Mouse (Mus musculus): ENCODE measurements around the gene Lsm7. TPM values are rescaled to one million over a fixed set of nuclear protein-coding genes. Genes with fewer than 3 reads are reported as not detected.
"Not testable (repeated sequence)": the region's sequence is repeated elsewhere in the genome, so short reads cannot be mapped to it uniquely, and the experiment has no call there.

Gene Lsm7
- polyA plus RNA-seq, 1 experiment from 2014 or later: 351 TPM

DNA sequence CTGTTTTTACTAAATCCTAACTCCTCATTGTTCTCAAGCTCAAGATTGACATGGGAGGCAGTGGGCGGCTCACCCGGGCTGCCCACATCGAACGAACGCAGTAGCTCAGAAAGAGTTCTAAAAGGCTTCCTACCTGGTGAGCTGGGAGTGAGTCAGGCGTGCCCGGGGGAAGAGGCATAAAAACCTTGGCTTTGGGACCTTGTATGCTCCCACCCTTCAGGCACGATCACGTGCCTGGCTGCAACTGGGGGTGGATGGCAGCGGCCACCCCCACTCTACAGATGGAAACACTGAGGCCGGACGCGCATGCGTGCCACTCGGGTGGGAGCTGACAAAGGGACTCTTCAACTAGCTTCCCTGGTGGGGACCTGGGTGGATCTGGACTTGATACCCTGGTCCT is 12.7 kb downstream of the Lsm7 start:
- no peak for DNase-seq (ENCODE audit: extremely low spot score, low spot score)
- peaks cover 50% of the 10 kb centered on the region for H3K4me1 ChIP-seq
- no peaks in the 10 kb centered on the region for H3K36me3 ChIP-seq (replicated peaks)
- no peaks in the 10 kb centered on the region for H3K9me3 ChIP-seq
- 87% methylated on average over 15 of the region's 15 CpGs for WGBS
- no peak overlapping the region for H3K27ac ChIP-seq
- peaks cover 80% of the 10 kb centered on the region for H3K27me3 ChIP-seq (ENCODE audit: poor library complexity, severe bottlenecking)
- H3K4me3 ChIP-seq: no peak overlapping the region

DNA sequence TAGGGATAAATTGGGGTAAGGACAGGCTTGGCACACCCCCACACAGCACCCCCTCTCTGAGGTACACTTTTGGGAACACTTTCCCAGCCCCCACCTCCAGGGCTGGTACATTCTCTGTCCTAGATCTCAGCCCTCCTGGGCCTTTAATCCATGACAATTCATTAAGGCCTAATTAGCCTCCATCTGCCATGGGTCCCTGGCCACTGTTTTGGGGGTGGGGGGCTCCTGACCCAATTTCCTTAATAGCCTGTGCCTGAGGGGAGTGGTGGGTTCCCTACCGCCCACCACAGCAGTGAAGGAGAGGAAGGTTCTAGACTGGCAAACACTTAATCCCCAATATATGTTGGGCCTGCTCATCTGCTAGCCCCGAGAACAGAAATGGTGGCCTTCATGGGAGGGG is 13.3 kb downstream of the Lsm7 start:
- H3K36me3 ChIP-seq (replicated peaks): no peaks in the 10 kb centered on the region
- H3K9me3 ChIP-seq: no peaks in the 10 kb centered on the region
- WGBS: 73% methylated on average over 2 of the region's 2 CpGs
- no peak overlapping the region for H3K27ac ChIP-seq
- no peak for DNase-seq (ENCODE audit: extremely low spot score, low spot score)
- peaks cover 57% of the 10 kb centered on the region for H3K4me1 ChIP-seq
- H3K4me3 ChIP-seq: 0 out of 2 replicates have a peak overlapping the region, but pooled peaks have one; percentile 2
- H3K27me3 ChIP-seq (ENCODE audit: poor library complexity, severe bottlenecking): peaks cover 87% of the 10 kb centered on the region

DNA sequence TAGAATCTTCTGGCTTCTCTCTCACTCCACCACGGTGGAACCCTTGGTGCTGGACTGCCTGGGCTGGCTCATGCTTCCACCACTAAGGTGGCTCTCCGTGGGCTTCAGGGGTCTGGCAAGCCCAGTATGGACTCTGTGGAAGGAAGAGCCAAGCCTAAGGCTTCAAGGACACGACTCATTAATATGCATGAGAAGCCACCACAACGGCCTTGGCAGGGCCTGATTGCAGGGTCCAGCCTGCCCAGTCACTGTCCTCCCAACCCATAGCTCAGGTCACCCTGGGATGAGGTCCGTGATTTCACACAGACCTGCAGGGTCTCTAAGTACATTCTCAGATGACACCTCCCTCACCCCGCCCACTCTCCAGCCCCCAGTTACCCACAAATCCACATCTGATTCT is 15.2 kb downstream of the Lsm7 start:
- peaks cover 88% of the 10 kb centered on the region for H3K27me3 ChIP-seq (ENCODE audit: poor library complexity, severe bottlenecking)
- DNase-seq (ENCODE audit: extremely low spot score, low spot score): no peak
- H3K36me3 ChIP-seq (replicated peaks): peaks cover 5% of the 10 kb centered on the region
- peaks cover 10% of the 10 kb centered on the region for H3K9me3 ChIP-seq
- H3K27ac ChIP-seq: no peak overlapping the region
- H3K4me1 ChIP-seq: peaks cover 69% of the 10 kb centered on the region
- WGBS: 67% methylated on average over 6 of the region's 6 CpGs
- H3K4me3 ChIP-seq: no peak overlapping the region

DNA sequence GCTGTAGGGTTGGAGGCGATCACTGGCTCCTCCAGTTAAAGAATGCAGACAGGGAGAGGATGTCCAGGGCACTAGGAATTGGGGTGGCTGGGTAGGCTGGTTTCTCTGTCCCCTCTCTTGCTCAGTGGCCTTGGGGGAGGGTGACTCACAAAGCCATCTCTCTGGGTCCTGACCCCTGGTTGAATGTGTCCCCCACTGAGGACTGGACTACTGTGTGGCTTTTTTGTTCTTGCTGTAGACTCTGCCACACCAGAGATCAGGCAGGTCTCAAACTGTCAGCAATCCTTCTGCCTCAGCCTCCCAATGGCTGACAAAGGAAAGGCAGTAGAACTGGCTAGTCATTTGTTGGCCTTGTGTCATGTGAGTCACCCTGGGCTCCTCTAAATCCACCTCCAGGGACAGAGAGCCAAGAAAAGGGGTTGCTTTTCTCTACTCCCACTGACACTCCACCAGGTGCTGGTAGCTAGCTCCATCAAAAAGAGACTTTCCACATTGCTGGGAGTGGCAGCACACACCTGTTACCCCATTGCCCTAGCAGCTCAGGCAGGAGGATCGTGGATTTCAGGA is 16.6 kb downstream of the Lsm7 start:
- Histone ChIP-seq H3K27ac (0 out of 2 replicates have a peak overlapping the region, but pooled peaks have one; percentile 20), H3K4me1 (peaks cover 64% of the 10 kb centered on the region), H3K9me3 (peaks cover 18% of the 10 kb centered on the region), H3K4me3 (no peak overlapping the region), H3K36me3 (replicated peaks) (peaks cover 16% of the 10 kb centered on the region), H3K27me3 (ENCODE audit: poor library complexity, severe bottlenecking) (peaks cover 88% of the 10 kb centered on the region)
- WGBS: 62% methylated on average over 2 of the region's 2 CpGs
- DNase-seq (ENCODE audit: extremely low spot score, low spot score): no peak

DNA sequence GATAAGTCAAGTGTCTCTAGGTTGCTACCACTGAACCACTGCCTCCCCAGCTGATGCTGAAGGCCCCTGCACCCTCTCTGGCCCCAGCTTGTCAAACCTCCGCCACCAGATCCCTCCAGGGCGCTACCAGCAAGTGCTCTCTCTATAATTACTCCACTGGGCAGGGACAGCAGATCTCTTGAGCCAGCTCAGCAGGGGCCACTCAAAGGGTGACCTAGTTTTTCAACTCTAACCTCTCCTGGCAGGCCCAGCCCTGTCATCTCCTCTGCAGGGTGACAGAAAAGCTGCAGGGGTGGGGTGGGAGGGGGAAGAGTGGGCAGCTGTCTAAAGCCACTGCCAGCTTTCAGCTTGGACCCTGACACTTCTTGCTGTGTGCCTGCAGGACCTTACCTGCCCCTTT is 17.2 kb downstream of the Lsm7 start:
- Histone ChIP-seq H3K36me3 (replicated peaks) (peaks cover 17% of the 10 kb centered on the region), H3K9me3 (peaks cover 18% of the 10 kb centered on the region), H3K4me3 (no peak overlapping the region), H3K4me1 (peaks cover 66% of the 10 kb centered on the region), H3K27ac (0 out of 2 replicates have a peak overlapping the region, but pooled peaks have one; percentile 20), H3K27me3 (ENCODE audit: poor library complexity, severe bottlenecking) (peaks cover 88% of the 10 kb centered on the region)
- no peak for DNase-seq (ENCODE audit: extremely low spot score, low spot score)
- WGBS: 0% methylated on average over 2 of the region's 2 CpGs

DNA sequence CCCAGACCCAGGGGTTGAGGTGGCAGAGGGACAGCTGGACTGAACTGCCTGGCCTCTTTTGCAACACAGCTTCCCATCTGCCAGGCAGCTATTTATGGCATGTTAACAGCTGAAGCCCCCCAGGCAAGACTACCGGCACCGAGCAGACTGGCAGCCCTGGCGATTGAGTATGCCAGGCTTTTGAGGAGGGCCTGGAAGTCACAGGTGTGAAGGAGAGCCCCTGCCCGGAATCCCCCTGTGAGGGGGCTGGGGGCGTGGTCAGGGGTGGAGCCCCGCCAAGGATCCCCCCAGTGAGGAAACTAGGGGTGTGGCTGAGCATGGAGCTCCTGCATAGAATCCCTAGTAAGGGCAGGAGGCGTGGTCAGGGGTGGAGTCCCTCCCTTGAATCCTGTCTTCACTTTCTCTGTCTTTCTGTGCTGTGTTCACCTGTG is 18.0 kb downstream of the Lsm7 start:
- Histone ChIP-seq H3K27me3 (ENCODE audit: poor library complexity, severe bottlenecking) (peaks cover 85% of the 10 kb centered on the region), H3K4me1 (peaks cover 73% of the 10 kb centered on the region), H3K36me3 (replicated peaks) (peaks cover 17% of the 10 kb centered on the region), H3K4me3 (no peak overlapping the region), H3K9me3 (peaks cover 18% of the 10 kb centered on the region), H3K27ac (no peak overlapping the region)
- WGBS: 64% methylated on average over 7 of the region's 7 CpGs
- no peak for DNase-seq (ENCODE audit: extremely low spot score, low spot score)

DNA sequence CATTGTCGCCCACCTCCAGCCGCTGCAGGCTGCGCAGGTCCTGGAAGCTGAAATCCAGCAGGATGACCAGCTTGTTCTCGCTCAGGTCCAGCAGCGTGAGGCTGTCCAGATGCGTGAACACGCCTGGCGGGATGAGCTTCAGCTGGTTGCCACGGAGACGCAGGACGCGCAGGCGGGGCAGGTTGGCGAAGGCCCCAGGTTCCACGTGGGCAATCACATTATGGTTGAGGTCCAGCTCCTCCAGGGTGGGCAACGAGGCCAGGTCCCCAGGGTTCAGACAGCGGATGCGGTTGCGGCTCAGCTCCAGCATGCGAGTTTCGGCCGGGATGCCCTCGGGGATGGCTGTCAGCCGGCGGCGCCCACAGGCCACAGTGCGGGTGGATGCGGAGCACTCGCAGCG is 19.4 kb downstream of the Lsm7 start:
- Histone ChIP-seq H3K27ac (no peak overlapping the region; the same call in 1 of the 2 replicates), H3K9me3 (peaks cover 18% of the 10 kb centered on the region), H3K36me3 (replicated peaks) (peaks cover 23% of the 10 kb centered on the region), H3K27me3 (ENCODE audit: poor library complexity, severe bottlenecking) (peaks cover 72% of the 10 kb centered on the region), H3K4me3 (peak overlapping the region; percentile 9; the same call in 1 of the 2 replicates), H3K4me1 (peaks cover 73% of the 10 kb centered on the region)
- DNase-seq (ENCODE audit: extremely low spot score, low spot score): no peak
- WGBS: 67% methylated on average over 30 of the region's 30 CpGs

DNA sequence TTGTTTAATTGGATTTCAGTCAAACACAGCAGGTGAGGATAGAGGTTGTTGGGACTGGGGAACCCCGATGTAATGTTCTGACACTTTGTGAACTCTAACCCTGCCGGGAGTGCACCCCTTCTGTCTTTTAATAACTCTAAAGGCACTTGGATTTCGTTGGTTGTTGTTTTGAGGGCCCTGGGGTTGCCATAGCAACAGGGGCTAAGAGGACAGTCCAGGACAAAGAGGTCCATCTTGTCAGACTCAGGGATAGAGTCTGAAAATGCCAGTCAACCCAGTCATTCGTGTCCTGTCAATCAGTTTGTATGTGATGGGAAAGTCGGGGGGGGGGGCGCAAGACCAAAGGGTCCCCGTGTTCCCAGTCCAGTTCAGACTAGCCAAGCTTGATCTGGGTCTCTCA is 22.2 kb downstream of the Lsm7 start:
- WGBS: 71% methylated on average over 7 of the region's 7 CpGs
- H3K36me3 ChIP-seq (replicated peaks): peaks cover 49% of the 10 kb centered on the region
- H3K4me1 ChIP-seq: peaks cover 84% of the 10 kb centered on the region
- H3K27ac ChIP-seq: no peak overlapping the region
- no peak overlapping the region for H3K4me3 ChIP-seq
- peaks cover 18% of the 10 kb centered on the region for H3K9me3 ChIP-seq
- peaks cover 56% of the 10 kb centered on the region for H3K27me3 ChIP-seq (ENCODE audit: poor library complexity, severe bottlenecking)
- no peak for DNase-seq (ENCODE audit: extremely low spot score, low spot score)

DNA sequence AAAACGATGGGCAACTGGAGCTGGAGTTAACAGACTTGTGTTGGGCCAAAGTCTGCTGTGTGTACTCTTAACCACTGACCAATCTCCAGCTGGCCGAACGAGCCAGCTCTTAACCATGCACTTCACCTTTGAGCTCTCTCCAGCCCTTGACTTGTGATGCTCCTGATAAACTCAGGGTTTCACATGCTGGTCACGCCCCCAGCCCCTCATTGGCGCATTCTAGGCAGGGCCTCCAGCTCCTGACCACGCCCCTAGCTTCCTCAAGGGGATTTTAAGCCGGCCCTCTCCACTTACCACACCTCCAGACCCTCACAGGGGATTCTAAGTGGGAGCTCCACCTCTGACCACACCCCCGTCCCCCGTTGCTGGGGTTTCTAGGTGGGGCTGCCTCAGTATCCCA is 23.9 kb downstream of the Lsm7 start:
- Histone ChIP-seq H3K27ac (no peak overlapping the region), H3K4me3 (peak overlapping the region; percentile 16; the same call in 1 of the 2 replicates), H3K4me1 (peaks cover 78% of the 10 kb centered on the region), H3K27me3 (ENCODE audit: poor library complexity, severe bottlenecking) (peaks cover 39% of the 10 kb centered on the region), H3K9me3 (peaks cover 18% of the 10 kb centered on the region), H3K36me3 (replicated peaks) (peaks cover 50% of the 10 kb centered on the region)
- WGBS: 3% methylated on average over 9 of the region's 9 CpGs
- peak; percentile 85 for DNase-seq (ENCODE audit: extremely low spot score, low spot score)

DNA sequence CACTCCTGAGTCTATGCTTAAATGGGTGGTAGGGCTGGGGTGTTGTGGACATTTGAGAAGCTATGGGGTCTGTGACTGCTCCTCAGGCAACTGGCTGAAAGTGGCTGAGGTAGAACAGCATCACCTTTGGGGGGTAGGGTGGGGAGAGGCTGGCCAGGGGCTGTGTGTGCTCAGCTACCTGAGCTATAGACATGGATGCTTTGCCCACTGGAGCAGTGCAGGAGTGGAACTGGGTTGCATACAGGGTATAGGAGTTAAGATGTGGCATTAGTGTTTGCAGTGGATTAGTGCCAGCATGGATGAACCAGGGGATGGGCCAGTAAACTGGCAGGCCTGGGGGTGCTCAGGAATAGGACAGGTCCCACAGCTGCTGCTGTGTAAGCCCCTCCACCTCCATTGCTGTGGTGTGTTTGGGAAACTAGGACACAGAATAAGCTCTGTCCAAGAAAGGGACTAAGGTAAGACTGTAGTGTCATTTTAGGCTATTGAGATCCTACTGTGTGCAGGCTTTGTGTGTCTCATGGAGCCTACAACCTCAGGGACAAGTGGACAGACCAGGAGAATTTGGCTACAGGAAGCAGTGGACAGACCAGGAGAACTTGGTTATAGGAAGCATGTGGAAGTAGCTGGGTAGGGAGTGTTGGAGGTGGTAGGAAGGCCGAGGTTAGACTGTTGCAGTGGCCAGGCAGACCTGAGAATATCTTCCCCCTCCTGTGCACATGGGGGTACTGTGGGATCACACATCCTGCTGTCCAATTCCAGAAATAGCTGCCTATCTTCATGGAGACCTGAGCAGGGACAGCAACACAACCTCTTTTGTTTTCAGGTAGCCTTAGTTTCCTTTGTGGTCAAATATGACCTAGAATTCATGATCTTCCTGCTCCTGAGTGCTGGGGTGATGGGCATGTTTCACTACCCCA is 25.4 kb downstream of the Lsm7 start:
- Histone ChIP-seq H3K27ac (no peak overlapping the region), H3K9me3 (peaks cover 5% of the 10 kb centered on the region), H3K4me3 (peak overlapping the region; percentile 20; the same call in 1 of the 2 replicates), H3K4me1 (peaks cover 73% of the 10 kb centered on the region), H3K36me3 (replicated peaks) (peaks cover 42% of the 10 kb centered on the region), H3K27me3 (ENCODE audit: poor library complexity, severe bottlenecking) (peaks cover 24% of the 10 kb centered on the region)
- no peak for DNase-seq (ENCODE audit: extremely low spot score, low spot score)
- WGBS: 63% methylated on average over 1 of the region's 1 CpGs

DNA sequence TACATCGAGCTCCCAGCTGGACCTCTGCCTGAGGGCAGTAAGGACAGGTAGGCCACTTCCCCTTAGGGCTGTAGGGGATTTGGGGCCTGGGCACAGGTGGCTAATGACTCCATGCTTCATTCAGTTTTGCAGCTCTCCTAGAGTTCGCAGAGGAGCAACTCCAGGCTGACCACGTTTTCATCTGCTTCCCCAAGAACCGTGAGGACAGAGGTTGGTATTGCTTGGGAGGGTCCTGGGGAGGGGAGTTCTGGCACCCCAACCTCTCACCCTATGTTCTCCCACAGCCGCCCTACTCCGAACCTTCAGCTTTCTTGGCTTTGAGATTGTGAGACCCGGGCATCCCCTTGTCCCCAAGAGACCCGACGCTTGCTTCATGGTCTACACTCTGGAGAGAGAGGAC is 26.4 kb downstream of the Lsm7 start:
- not testable (repeated sequence) for H3K27ac ChIP-seq; H3K9me3 ChIP-seq; DNase-seq (ENCODE audit: extremely low spot score, low spot score)
- Histone ChIP-seq H3K27me3 (ENCODE audit: poor library complexity, severe bottlenecking) (peaks cover 13% of the 10 kb centered on the region), H3K36me3 (replicated peaks) (peaks cover 35% of the 10 kb centered on the region), H3K4me1 (peaks cover 69% of the 10 kb centered on the region), H3K4me3 (peak overlapping the region; percentile 88; the same call in 1 of the 2 replicates)
- 88% methylated on average over 9 of the region's 9 CpGs for WGBS

DNA sequence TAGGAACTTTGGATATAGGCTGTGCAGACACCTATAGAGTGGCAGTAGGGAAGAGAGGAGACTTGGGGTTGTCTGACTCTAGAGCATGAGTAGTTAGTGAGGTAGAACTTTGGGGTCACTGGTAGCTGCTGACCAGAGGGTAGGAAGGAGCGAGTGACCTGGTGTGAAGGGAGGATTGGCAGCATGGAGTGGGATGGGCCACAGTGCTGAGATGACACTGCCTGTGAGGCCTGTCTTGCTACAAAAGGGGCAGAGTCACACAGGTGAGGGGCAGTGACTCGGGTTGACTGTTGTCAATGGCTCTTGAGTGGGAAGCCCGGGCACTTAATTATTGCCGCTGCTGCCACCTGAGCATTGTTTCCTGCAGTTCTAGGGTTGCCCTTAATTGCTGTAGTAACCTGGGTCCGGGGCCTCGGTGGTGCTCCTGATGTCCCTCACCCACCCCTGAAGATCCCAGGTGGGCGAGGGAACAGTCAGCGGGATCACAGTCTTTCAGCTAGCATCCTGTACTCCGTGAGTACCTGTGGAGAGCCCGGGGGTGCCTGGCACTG is 27.1 kb downstream of the Lsm7 start:
- H3K27me3 ChIP-seq (ENCODE audit: poor library complexity, severe bottlenecking): peaks cover 7% of the 10 kb centered on the region
- H3K4me3 ChIP-seq: peak overlapping the region; percentile 88
- H3K27ac ChIP-seq: no peak overlapping the region
- no peak for DNase-seq (ENCODE audit: extremely low spot score, low spot score)
- no peaks in the 10 kb centered on the region for H3K9me3 ChIP-seq
- 92% methylated on average over 10 of the region's 10 CpGs for WGBS
- H3K36me3 ChIP-seq (replicated peaks): peaks cover 33% of the 10 kb centered on the region
- H3K4me1 ChIP-seq: peaks cover 63% of the 10 kb centered on the region
